Mouse (Mus musculus): ENCODE measurements around the gene Pcolce.

DNA sequence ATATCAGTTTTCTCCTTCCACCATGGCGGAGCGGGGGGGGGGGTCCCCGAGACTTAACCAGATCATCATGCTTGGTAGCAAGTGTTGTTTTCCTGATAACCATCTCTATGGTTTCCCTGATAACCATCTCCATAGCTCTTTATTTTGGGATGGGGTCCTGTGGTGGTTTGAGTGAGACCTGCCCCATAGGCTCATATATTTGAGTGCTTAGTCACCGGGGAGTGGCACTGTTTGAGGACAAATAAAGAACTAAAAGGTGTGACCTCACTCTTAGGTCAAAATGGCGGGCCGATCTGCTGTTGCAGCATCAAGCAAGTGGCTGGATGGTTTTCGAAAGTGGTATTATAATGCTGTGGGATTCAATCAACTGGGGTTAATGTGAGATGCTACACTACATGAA lies 1.8 kb upstream of the Pcolce start:
- TF ChIP-seq CTCF (IDR thresholded peaks at IDR 0.05) (no peak), EP300 (IDR thresholded peaks at IDR 0.05) (no peak)

Data from lung, postnatal 0 days (tissue).